Mouse (Mus musculus): ENCODE data around the gene Mertk.

DNA sequence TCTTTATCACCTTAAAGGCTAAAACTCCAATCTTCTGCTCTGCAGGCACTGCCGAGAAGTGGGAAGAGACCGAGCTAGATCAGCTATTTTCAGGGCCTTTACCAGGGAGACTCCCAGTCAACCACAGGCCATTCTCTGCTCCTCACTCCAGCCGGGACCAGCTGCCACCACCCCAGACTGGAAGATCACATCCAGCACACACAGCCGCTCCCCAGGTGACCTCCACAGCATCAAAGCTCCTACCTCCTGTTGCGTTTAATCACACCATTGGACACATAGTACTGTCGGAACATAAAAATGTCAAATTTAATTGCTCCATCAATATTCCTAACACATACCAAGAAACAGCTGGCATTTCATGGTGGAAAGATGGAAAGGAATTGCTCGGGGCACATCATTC lies 30.4 kb downstream of the Mertk start:
- TF ChIP-seq CTCF (IDR thresholded peaks at IDR 0.05; ENCODE audit: borderline replicate concordance, control insufficient read depth, extremely low read depth, insufficient read depth, low read length, poor library complexity) = no peak
- no peak for TF ChIP-seq POLR2A (IDR thresholded peaks at IDR 0.05; ENCODE audit: control insufficient read depth, extremely low read depth, insufficient read depth, low read length, poor library complexity)

Measured in thymus, adult 2 months (tissue).